Mouse (Mus musculus) T-cell, adult 2 months (primary cell): ENCODE data around the gene Yrdc.

Experiments
- DNase-seq: peaks from one replicate; pipeline ENCODE4 v3.0.0; 2022; ENCODE audit warnings: low spot score

Gene Yrdc

GRCm38 (mm10) chr4:124850261-124850913 is at the start of gene Yrdc:
Gene Yrdc (plus strand): TSS chr4:124850679.
- DNase-seq = peak; percentile 90

- peak; percentile 81 for DNase-seq
Measured at GRCm38 (mm10) chr4:124801552-124802308, 48.7 kb upstream of the Yrdc start, which contains the start of gene Mtf1. Gene Mtf1 (plus strand): TSS chr4:124802104.

GRCm38 (mm10) chr4:124802309-124803260 is 47.9 kb upstream of the Yrdc start:
- DNase-seq = peak; percentile 98

GRCm38 (mm10) chr4:124803406-124803805 is 47.1 kb upstream of the Yrdc start:
- no peak for DNase-seq

- no peak for DNase-seq
Measured at GRCm38 (mm10) chr4:124808511-124808910, 42.0 kb upstream of the Yrdc start.

- DNase-seq = no peak
Measured at GRCm38 (mm10) chr4:124809136-124809883, 41.2 kb upstream of the Yrdc start.

DNA sequence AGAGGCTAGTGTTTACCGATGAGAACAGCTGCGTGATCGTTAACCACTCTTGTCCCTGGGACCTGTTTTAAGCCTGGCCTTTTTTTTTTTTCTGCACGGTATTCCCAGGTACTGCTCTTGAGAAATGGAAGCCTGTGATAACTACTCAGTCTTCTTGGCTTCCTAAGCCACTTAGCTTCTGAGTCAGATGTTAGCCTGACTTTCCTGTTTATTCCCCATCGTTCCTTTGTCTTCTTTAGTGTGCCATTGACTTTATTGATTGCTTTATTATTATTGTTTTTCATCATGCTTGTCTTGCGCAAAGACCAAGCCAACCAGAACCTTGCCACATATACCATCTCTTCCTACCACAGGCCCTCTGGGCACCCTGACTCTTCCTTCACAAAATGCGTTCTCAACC is 40.4 kb upstream of the Yrdc start:
- no peak for DNase-seq

DNA sequence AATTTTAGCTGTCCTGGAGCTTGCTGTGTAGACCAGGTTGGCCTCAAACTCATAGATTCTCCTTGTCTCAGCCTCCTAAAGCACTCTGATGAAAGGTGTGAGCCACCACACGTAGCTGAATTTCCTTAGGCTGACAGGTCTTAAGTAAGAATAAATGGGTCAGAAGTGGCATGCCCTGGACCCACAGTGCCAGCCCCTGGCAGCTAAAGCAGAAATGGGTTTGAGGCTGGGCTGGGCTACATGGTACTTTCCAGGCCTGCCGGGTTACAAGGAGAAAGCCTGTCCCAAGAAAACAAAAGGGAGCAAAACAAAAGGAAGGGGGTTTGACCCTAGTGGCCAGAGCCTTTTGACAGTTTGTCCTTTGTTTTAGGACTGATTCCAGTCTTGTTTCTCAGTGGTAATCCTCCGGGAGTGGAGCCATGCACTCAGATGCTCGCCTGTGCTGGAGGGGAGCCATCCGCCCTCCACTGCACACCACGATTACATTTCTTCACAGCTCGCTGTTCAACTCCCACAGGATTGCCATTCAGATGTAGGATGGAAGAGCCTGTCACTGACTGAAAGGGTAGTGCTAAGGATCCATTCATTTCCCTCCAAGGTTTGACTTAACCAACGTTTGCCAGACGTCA is 39.0 kb upstream of the Yrdc start:
- DNase-seq = no peak

GRCm38 (mm10) chr4:124815901-124816300 is 34.6 kb upstream of the Yrdc start:
- no peak for DNase-seq

DNA sequence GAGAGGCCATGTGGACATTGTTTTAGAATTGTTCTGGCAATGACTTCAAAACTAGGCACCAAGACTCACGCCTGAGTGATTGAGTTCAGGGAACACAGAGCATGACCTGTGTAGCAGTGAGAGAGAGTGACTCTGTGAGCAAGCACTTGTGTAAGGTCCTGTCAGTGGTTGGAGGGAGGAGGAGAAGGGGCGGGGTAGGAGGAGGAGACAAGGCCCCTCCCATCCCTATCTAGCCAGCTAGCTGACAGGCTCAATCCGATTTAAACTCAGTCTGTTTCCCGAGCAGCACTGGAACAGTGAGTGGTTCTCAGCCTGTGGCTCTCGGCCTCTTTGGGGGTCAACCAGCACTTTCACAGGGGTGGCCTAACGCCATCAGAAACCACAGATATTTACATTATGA is 32.7 kb upstream of the Yrdc start:
- no peak for DNase-seq

- DNase-seq = no peak
Measured at GRCm38 (mm10) chr4:124818832-124819231, 31.6 kb upstream of the Yrdc start.

- no peak for DNase-seq
Measured at GRCm38 (mm10) chr4:124824967-124825366, 25.5 kb upstream of the Yrdc start.

GRCm38 (mm10) chr4:124825371-124825965 is 25.0 kb upstream of the Yrdc start:
- no peak for DNase-seq

GRCm38 (mm10) chr4:124829671-124830070 is 20.8 kb upstream of the Yrdc start:
- DNase-seq = no peak

GRCm38 (mm10) chr4:124832796-124833195 is 17.7 kb upstream of the Yrdc start:
- DNase-seq = no peak

DNA sequence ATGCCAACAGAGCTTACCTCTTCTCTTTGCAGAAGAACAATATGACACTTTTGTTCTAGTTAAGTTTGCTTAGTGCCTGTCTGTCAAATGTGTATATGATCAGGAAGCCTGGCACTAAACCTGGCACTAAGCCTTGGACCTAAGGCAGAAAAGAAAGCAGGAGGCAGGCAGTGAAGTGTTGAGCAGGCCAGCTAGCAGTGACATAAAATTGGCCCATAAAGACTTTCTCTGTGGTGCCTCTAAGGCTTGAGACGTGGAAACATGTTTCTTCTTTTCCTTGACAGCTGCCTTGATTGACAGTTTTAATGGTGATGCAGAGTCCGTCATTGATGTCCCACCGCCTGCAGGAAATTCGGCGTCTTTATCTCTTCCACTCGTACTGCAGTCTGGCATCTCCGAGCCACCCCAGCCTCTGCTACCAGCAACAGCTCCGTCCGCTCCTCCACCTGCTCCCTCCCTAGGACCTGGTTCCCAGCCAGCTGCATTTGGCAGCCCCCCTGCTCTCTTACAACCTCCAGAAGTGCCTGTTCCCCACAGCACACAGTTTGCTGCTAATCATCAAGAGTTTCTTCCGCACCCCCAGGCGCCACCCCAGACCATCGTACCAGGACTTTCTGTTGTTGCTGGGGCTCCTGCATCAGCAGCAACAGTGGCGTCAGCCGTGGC is 12.3 kb upstream of the Yrdc start:
- no peak for DNase-seq

- no peak for DNase-seq
Measured at GRCm38 (mm10) chr4:124840998-124841397, 9.5 kb upstream of the Yrdc start.

GRCm38 (mm10) chr4:124843493-124843892 is 7.0 kb upstream of the Yrdc start:
- peak; percentile 24 for DNase-seq

DNA sequence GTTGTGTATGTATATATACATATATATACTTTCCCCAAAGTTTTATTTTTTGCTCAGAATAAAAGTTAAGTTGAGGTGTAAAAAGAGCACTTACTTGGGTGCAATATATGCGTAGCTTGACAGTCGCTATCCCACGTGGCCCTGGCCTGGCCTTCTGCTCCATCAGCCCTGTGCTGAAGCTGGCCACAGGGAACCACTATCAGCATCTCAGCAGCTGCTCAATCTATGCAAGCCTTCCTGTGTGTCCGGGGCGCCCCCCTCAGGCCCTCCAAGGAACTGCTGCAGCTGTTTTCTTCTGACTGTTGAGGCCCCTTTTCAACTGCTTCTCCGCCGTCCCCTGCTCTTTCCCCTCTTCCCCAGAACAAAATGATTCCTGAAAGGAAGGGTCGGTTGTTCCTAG is 2.9 kb upstream of the Yrdc start:
- DNase-seq = peak; percentile 77

DNA sequence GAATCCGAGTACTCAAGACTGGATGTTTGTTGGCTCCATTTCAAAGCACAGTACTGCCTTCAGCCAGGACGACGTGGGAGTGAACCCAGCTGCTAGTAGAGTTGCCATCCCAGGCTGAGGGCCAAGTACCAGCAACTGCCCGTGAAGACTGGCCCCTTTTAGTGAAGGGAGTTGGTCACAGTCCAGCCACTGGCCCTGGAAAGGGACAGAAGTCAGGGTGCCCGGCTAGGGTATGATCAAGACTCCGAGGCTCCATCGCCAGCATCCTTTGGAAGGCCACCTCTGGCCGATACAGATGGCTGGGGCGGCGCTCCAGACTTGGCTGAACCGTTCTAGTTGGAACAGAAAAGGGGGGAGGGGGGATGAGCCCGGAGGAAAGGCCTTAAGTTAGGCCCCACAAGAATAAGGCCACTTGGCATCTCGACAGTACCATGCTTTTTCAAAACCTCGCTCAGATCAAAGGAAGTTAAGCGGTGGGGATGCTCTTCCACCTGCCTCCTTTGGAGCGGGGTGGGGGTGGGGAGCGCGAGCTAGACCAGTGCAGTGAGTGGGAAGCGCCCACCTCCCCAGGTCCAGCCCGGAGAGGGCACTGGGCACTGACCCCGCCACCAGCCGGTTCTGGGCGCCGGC is 733 bp upstream of the Yrdc start:
- DNase-seq = peak; percentile 9
